ENCODE assay signal across 8 mouse cellular contexts in the genomic region with DNA sequence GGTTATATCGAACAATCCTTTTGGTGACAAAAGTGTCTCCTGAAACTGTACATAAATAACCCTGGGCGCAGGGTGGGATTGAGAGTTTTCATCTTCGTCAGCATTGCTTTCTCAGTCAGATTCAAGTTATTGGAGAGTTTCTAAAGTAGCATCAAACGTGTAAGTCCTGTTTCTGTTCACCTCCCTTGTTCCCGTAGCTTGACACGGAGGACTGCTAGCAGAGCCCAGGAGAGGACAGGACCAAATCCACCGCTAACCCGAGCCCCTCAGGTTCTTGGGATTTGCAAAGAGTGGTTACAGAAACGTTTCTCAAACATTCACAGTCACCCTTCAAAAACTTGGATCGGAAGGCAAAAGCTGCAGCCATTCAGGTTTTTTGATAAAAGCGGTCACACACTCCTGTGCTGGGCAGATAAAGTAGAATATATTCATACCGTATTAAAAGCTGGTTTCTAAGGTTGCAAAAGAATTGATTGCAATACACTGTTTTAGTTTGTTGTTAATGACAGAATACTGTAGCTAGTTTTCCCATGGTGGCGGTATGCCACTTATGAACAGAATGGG. TPM values are rescaled to one million over a fixed set of nuclear protein-coding genes. Genes with fewer than 3 reads are reported as not detected.
A peak's percentile ranks its signal among the peaks of the same experiment; 100 is the strongest.
DNase-seq lines count a peak whose midpoint lies in the region; ATAC-seq and TF ChIP-seq lines count a peak whose summit lies in the region.

No protein-coding gene starts in this region.

- WGBS in heart, embryonic 11.5 days (ENCODE audit: insufficient replicate concordance): 23% methylated on average over 13 of the region's 13 CpGs
- 32% methylated on average over 13 of the region's 13 CpGs for WGBS in forebrain, embryonic 16.5 days
- WGBS in macrophage (ENCODE audit: missing documents): 40% methylated on average over 13 of the region's 13 CpGs

- ATAC-seq in heart, embryonic 11.5 days (replicated peaks; ENCODE audit: insufficient number of reproducible peaks, low FRiP score, low TSS enrichment): no peak
- ATAC-seq in G1E (ENCODE audit: extremely low read depth, insufficient number of reproducible peaks, low FRiP score, poor library complexity, severe bottlenecking): peak; percentile 9; the same call in 1 of the 2 replicates
- ATAC-seq in forebrain, embryonic 16.5 days: no peak
- no peak for ATAC-seq in activated CD4-positive, CD25-positive, alpha-beta regulatory T cell, adult 4 months

- H3K79me2 ChIP-seq in macrophage (ENCODE audit: inconsistent target): peaks cover 57% of the 10 kb centered on the region

- no peak for TF ChIP-seq CTCF in G1E (IDR thresholded peaks at IDR 0.05; ENCODE audit: low read depth, low read length)

- no peaks in the 10 kb centered on the region for H3K27me3 ChIP-seq in heart, embryonic 11.5 days (ENCODE audit: control insufficient read depth, insufficient read depth, low read length)
- no peaks in the 10 kb centered on the region for H3K27me3 ChIP-seq in G1E (ENCODE audit: insufficient read depth, low read length)
- no peaks in the 10 kb centered on the region for H3K27me3 ChIP-seq in forebrain, embryonic 16.5 days (replicated peaks; ENCODE audit: control insufficient read depth, insufficient read depth, low read length)

- peaks cover 7% of the 10 kb centered on the region for H3K4me1 ChIP-seq in heart, embryonic 11.5 days (ENCODE audit: control insufficient read depth, insufficient read depth, low read length)
- peaks cover 21% of the 10 kb centered on the region for H3K4me1 ChIP-seq in G1E (ENCODE audit: insufficient read depth, low read depth, low read length)
- H3K4me1 ChIP-seq in forebrain, embryonic 16.5 days (replicated peaks; ENCODE audit: control insufficient read depth, insufficient read depth, low read length): peaks cover 11% of the 10 kb centered on the region

- H3K9me3 ChIP-seq in heart, embryonic 11.5 days (replicated peaks; ENCODE audit: control insufficient read depth, low read length): no peaks in the 10 kb centered on the region
- no peaks in the 10 kb centered on the region for H3K9me3 ChIP-seq in G1E (replicated peaks)
- H3K9me3 ChIP-seq in forebrain, embryonic 16.5 days (ENCODE audit: control insufficient read depth, low read length): no peaks in the 10 kb centered on the region

- no peak for DNase-seq in heart, adult 9 months (ENCODE audit: low spot score in 2 of 2)
- no peak for DNase-seq in G1E (ENCODE audit: low spot score)
- DNase-seq in cerebellum, postnatal 4 days (ENCODE audit: low spot score in 2 of 2): no peak
- DNase-seq in frontal cortex, postnatal 25 days (ENCODE audit: low spot score in 2 of 2): no peak

- H3K36me3 ChIP-seq in heart, embryonic 11.5 days (ENCODE audit: control insufficient read depth, insufficient read depth, low read length): no peaks in the 10 kb centered on the region
- H3K36me3 ChIP-seq in G1E (replicated peaks) (peaks cover 44% of the 10 kb centered on the region), macrophage (ENCODE audit: inconsistent target) (no peaks in the 10 kb centered on the region)
- no peaks in the 10 kb centered on the region for H3K36me3 ChIP-seq in forebrain, embryonic 16.5 days (ENCODE audit: control insufficient read depth, insufficient read depth)

- peak overlapping the region; percentile 96 for H3K9ac ChIP-seq in heart, embryonic 11.5 days (ENCODE audit: low read depth, low read length)
- peak overlapping the region; percentile 93 for H3K9ac ChIP-seq in forebrain, embryonic 16.5 days (replicated peaks; ENCODE audit: low read depth, low read length)

- H3K4me2 ChIP-seq in heart, embryonic 11.5 days: peak overlapping the region; percentile 80
- H3K4me2 ChIP-seq in forebrain, embryonic 16.5 days (ENCODE audit: low read length): peak overlapping the region; percentile 60

- H3K4me3 ChIP-seq in heart, embryonic 11.5 days (ENCODE audit: low read depth, low read length): peak overlapping the region; percentile 99
- H3K4me3 ChIP-seq in G1E (ENCODE audit: low read depth, low read length) (peak overlapping the region; percentile 98), macrophage (ENCODE audit: inconsistent target) (peak overlapping the region; percentile 66)
- H3K4me3 ChIP-seq in forebrain, embryonic 16.5 days (replicated peaks; ENCODE audit: low read length): peak overlapping the region; percentile 99

- peak overlapping the region; percentile 90; the same call in 1 of the 2 replicates for H3K27ac ChIP-seq in heart, embryonic 11.5 days (ENCODE audit: low read depth, low read length)
- H3K27ac ChIP-seq in forebrain, embryonic 16.5 days (ENCODE audit: low read length): no peak overlapping the region
- no peak overlapping the region for H3K27ac ChIP-seq in macrophage

RNA-seq across cellular contexts. Expression of a gene that starts 1.0 kb away (rescaled TPM):
- polyA plus RNA-seq in heart, embryonic 11.5 days (2014; fragmentation: Nextera tagmentation; extraction: Ambion mirVana): 161 and 177 TPM in 2 replicates
- total RNA-seq in G1E (2014; fragmentation: Nextera tagmentation): 87.4 and 103 TPM in 2 replicates
- total RNA-seq in G1E (2017): 90.5 and 109 TPM in 2 replicates
- polyA plus RNA-seq in G1E (2012): 8.4 and 9.3 TPM in 2 replicates
- 147 and 159 TPM in 2 replicates for polyA plus RNA-seq in forebrain, embryonic 16.5 days (2015; fragmentation: Nextera tagmentation; extraction: Ambion mirVana)
- total RNA-seq in macrophage (2018; cell fraction: chromatin; rRNA removed): 100 to 1,000 TPM in 6 of 26 experiments, 10 to 100 TPM in 20; 47.5 to 128 (median 88.3) TPM
- total RNA-seq in macrophage (2018; cell fraction: cytosol; rRNA removed): 10 to 100 TPM; 14.9 to 25.8 (median 20.6) TPM
- total RNA-seq in macrophage (2018; cell fraction: nucleus; rRNA removed): 10 to 100 TPM; 39.4 to 94.3 (median 56.2) TPM
- 20.1 to 23.6 TPM (median 22.7 TPM) in 3 replicates for polyA plus RNA-seq in macrophage (2018)
- 10 to 100 TPM in 1 of 2 experiments, 1 to 10 TPM in 1; 8.3 to 10.2 TPM for polyA plus RNA-seq in activated CD4-positive, CD25-positive, alpha-beta regulatory T cell, adult 4 months (2017; shearing (Covaris generic))

RNA-seq across cellular contexts. Expression of a gene that starts 47.4 kb away (rescaled TPM):
- 57.2 and 61.3 TPM in 2 replicates for polyA plus RNA-seq in heart, embryonic 11.5 days (2014; fragmentation: Nextera tagmentation; extraction: Ambion mirVana)
- total RNA-seq in G1E (2014; fragmentation: Nextera tagmentation): 151 and 159 TPM in 2 replicates
- 62.7 and 75.8 TPM in 2 replicates for total RNA-seq in G1E (2017)
- polyA plus RNA-seq in G1E (2012): 82.3 and 91.1 TPM in 2 replicates
- 82.9 and 83.1 TPM in 2 replicates for polyA plus RNA-seq in forebrain, embryonic 16.5 days (2015; fragmentation: Nextera tagmentation; extraction: Ambion mirVana)
- total RNA-seq in macrophage (2018; cell fraction: chromatin; rRNA removed): 10 to 100 TPM; 21.0 to 73.9 (median 43.4) TPM
- total RNA-seq in macrophage (2018; cell fraction: cytosol; rRNA removed): 10 to 100 TPM; 35.8 to 69.1 (median 46.0) TPM
- 10 to 100 TPM; 37.0 to 85.4 (median 49.4) TPM for total RNA-seq in macrophage (2018; cell fraction: nucleus; rRNA removed)
- 56.1 to 63.7 TPM (median 62.8 TPM) in 3 replicates for polyA plus RNA-seq in macrophage (2018)
- polyA plus RNA-seq in activated CD4-positive, CD25-positive, alpha-beta regulatory T cell, adult 4 months (2017; shearing (Covaris generic)): 10 to 100 TPM; 70.8 to 77.2 TPM
